Mouse (Mus musculus): ENCODE data around the gene Pus7l. TPM values are rescaled to one million over a fixed set of nuclear protein-coding genes. Genes with fewer than 3 reads are reported as not detected.
"Not testable (repeated sequence)": the region's sequence is repeated elsewhere in the genome, so short reads cannot be mapped to it uniquely, and the experiment has no call there.

The Pus7l gene
- total RNA-seq, 4 experiments from 2014 or later = 2.6 to 3.6 (median 3.2) TPM

GRCm38 (mm10) chr15:94542567-94543408 is 559 bp downstream of the Pus7l start:
- no peak for DNase-seq (ENCODE audit: low spot score in 2 of 2)

- no peak for DNase-seq (ENCODE audit: low spot score in 2 of 2)
Observed at GRCm38 (mm10) chr15:94539296-94539695, 4.1 kb downstream of the Pus7l start.

- no peak for DNase-seq (ENCODE audit: low spot score in 2 of 2)
Observed at GRCm38 (mm10) chr15:94535521-94535920, 7.8 kb downstream of the Pus7l start.

- no peak for DNase-seq (ENCODE audit: low spot score in 2 of 2)
Observed at GRCm38 (mm10) chr15:94532956-94533355, 10.4 kb downstream of the Pus7l start.

DNA sequence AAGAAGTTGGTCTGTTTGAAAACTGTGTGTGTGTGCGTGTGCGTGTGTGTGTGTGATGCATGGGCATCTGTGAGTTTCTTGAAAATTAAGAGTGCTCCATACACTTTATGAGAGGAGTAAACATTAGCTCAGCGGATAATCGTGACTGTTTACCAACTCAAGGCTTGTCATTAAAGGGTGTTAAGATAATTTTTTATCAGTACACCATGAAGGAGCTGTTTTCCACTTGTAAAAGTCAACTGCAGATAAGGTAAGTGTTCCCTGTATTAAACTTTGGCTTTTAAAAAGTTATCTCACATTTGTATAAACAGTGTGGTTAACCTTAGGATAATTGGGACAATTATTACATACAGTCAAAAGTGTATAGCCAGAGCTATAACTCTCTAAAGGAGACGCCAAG is 11.0 kb downstream of the Pus7l start:
- no peak for DNase-seq (ENCODE audit: low spot score in 2 of 2)

GRCm38 (mm10) chr15:94530519-94530918 is 12.8 kb downstream of the Pus7l start:
- no peak for DNase-seq (ENCODE audit: low spot score in 2 of 2)

DNA sequence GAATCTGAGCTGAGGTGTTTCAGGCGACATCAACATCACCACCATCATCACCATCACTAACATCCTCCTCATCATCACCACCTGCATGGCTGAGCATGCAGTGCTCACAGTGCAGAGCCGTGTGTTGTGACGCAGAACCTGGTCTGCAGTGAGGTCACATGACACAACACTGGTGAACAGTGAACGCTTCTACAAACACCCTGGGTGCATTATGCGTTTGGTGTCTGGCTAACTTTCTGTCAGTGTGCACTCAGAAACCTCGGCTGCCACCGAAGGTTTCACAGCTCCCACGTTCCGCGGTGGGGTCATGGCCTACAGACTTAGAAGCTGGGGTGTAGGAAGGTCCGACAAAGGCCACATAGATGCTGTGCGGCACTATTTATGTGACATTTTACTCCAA is 18.4 kb downstream of the Pus7l start:
- no peak for DNase-seq (ENCODE audit: low spot score in 2 of 2)

DNA sequence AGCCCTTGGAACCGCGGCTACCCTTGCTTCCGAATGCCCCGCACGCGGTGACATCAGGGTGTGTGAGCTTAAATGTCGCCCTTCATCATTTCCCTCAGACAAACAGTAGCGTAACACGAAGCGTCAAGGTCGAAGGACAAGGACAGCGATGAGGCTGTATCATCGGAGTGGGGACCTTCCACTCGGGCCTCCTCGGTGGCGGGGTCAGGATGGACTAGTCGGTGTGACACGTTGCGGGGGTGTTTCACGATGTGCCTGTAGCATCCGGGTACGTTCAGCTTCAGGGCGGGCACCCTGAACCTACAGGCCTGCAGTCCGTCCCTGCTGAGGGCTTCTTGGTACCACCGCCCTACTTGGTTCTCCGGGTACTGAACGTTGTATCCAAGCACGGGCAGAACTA is 20.1 kb downstream of the Pus7l start:
- no peak for DNase-seq (ENCODE audit: low spot score in 2 of 2)

GRCm38 (mm10) chr15:94520959-94521358 is 22.4 kb downstream of the Pus7l start:
- no peak for DNase-seq (ENCODE audit: low spot score in 2 of 2)

DNA sequence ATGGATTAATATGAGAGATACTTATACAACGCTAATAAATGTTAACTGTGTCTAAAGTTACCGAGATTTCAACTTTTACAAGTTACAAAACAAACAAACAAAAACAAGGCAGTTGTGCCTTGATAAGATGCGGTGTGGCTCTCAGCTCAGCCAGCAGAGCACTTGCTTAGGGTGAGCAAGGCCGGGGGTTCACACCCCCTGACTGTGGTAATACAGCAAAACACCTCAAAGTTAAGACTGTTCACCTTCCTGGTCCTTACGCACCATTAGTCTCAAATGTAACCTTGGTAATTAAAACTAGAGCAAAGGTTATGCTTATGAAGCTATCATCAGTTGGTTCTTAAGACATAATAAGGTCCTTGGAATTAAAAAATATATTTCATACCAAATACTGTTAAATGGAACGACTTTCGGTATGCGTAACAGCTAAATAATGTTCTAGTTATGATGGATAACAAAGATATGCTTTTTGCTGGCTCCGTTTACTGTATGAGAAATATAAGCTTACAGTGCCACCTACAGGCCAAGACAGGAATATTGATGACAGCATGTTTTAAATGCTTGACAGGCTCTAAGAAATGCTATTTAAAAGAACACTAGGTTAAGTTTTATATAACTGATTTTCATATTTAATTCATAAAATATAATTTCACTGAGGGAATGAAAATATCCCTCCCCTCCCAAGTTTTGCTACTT is 23.0 kb downstream of the Pus7l start:
- DNase-seq (ENCODE audit: low spot score in 2 of 2) = peak in 1 of 2 experiments; percentile 25

DNA sequence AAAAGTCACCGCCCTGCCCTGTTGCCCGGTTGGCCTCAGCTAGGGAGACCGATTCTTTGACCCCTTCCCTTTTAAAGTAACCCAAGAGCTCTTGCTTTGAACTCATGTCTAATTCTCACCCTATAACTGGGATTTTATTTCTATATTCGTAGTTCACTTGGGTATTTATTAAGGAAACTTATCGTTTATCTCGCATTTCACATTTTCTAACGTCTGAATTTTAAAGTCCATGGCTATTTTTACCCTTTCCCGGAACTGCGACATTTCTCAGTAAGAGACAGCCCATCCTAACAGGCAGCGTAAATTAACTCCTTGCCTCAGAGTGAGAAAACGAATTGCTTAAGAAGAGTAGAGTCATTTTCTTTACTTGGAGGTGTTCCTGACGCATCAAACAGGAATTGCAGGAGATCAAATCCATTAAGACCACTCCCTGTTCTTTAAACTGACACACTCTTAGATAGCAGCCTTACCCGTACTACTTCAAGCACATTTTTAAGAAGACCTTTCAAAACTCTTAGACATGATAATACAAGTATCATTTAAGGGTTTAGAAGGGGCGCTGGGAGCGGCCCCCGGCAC is 25.3 kb downstream of the Pus7l start:
- no peak for DNase-seq (ENCODE audit: low spot score in 2 of 2)

DNA sequence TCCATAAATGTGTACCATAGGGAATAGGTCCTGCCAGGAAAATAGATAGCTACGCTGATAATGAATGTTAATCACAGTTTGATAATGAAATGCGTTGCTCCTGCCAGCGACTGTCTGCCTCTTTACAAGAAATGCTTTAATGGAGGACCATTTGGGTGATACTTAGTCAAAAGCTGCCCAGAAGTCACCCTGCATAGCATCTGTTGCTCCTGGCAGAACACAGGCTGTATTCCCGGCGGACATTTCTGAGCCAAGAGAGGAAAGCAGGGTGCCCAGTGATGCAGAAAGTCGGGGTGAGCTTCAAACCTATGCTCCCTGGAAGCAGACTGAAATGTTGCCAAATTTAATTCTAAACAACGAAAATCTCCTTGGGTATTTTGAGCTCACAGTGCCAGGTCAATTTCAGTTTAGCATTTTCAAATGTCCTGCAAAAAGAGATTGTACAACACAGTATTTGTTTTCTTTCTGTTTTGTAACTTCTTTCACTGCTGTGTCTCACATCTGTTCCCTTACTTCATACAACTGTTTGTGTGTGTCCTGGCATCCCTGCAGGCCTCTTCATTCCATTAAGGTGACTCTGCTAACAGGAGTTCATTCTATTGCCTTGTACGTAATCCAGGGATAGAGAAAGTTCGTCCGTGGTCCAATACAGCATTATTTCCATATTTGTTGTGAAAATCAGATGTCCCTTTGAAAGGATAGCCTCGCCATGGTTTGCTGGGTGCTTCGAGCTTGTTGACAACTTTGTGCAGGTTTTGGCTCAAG is 39.7 kb downstream of the Pus7l start:
- DNase-seq (ENCODE audit: low spot score in 2 of 2) = no peak

- no peak for DNase-seq (ENCODE audit: low spot score in 2 of 2)
Observed at GRCm38 (mm10) chr15:94499260-94499659, 44.1 kb downstream of the Pus7l start.

GRCm38 (mm10) chr15:94495936-94496335 is 47.4 kb downstream of the Pus7l start:
- DNase-seq (ENCODE audit: low spot score in 2 of 2) = no peak

DNA sequence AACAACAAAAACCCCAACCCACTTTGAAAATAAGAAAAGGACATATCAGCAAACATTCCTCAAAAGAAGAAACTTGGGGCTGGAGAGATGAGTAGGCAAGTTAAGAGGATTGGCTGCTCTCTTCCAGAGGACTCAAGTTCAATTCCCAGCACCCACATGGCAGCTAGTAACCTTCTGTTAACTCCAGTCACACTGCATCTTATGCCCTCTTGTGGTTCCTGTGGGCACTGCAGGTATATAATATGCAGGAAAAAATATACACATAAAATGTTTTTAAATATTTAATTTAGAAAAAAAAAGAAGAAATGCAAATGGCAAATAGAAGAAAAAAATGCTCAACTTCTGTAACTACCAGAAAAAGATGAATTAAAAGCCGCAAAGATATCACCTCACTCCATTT is 48.9 kb downstream of the Pus7l start:
- no peak for DNase-seq (ENCODE audit: low spot score in 2 of 2)

- no peak for DNase-seq (ENCODE audit: low spot score in 2 of 2)
Observed at GRCm38 (mm10) chr15:94489433-94489832, 53.9 kb downstream of the Pus7l start.

DNA sequence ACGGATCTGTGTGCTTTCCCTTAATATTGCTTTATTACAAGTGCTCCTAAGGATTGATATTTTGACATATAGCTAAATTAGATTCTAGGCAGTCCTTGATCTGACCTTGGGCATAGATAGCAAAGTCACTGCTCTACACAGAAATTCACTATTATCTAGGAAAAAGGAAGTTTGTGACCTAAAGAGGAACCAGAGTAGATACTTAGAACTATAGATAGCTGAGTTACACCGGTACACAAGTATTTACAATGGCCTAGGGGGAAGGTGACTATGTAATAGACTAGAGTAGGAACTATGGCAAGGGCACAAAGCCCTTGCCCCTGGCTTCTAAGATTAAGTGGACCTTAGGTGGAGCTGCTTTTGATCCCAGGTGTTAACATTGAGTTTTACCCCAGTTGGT is 55.3 kb downstream of the Pus7l start:
- DNase-seq (ENCODE audit: low spot score in 2 of 2) = not testable (repeated sequence)

DNA sequence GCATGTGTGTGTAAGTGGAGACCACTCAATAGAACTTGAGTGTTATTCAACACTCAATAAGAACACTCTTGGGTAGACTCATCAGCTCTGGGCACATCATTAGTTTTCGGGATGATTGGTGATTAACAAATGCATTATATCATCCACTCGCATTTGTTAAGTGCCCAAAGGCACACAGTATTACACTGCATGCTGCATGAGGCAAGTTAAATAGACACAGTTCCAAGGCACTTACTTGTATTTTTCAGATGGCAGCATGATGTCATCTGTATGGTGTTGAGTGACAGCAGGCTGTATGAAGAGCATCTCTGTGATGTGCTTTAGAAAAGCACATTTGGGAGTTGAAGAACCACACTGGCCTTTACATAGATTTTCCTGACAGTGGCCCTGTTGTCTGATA is 60.8 kb downstream of the Pus7l start:
- no peak for DNase-seq (ENCODE audit: low spot score in 2 of 2)

DNA sequence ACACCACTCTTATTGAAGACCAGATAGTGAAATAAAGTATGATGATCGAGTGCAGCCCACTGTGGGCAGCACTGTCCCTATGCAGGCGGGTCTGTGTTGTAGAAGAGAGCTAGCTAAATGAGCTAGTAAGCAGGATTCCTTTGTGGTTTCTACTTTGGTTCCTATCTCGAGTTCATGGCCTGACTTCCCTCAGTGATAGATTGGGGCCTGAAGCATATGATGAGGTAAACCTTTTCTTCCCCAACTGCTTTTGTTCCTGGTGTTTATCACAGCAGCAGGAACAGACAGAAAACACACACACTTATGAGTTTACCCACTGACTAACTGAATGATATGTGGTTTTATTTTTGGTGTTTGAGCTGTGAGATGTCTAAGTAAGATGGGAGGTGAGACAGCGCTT is 62.6 kb downstream of the Pus7l start:
- DNase-seq (ENCODE audit: low spot score in 2 of 2) = no peak

DNA sequence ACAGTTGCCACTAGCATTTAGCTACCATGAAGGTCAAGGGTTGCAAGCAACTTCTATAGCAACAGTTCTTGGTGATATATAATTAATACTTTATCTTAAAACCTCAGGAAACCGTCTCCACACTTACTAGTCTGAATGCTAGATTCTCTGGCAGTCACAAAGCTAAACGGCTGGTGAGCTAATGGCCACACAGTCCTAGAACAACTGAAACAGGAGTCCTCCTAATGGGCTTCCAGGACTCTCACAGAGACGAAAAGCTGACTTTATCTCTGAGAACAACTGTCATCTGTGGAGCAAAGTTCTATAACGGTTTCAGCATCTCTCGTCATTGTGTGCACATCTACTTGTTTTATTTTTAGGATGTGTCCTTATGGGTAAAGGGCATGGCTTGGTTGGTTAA is 63.1 kb downstream of the Pus7l start:
- DNase-seq (ENCODE audit: low spot score in 2 of 2) = no peak

DNA sequence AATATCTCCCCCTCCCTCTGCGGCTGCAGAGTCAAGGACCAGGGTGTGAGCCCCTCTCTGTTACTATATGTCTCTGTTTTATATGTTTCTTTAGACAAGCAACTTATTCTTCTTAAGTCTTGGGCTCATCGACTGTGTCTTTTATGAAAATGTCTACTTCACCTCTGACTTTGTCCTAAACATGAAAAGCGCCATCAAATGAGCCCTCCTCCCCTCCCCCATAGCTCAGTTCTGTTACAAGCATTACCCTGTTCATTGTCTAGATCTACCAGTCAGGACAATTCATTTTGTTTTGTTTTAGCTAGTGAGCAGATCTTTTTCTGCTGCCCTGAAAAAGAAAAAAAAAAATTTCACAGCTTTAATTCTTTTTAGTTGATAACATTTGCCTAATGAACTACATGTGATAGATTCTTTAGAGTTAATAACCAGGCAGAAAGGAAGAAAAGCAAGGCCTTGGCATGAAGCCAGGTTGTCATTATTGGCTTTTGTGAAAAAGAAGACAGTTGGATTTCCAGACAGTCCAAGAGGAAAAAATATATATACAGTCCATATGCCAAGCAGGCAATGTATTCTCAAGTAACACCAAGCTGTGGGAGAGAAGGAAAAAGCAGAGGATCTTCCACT is 63.7 kb downstream of the Pus7l start:
- no peak for DNase-seq (ENCODE audit: low spot score in 2 of 2)

Measured in layer of hippocampus, adult 8-10 months (tissue).